Mouse (Mus musculus) embryonic facial prominence, embryonic 12.5 days (tissue): ENCODE results near the gene A3galt2. TPM values are rescaled to one million over a fixed set of nuclear protein-coding genes. Genes with fewer than 3 reads are reported as not detected.

Experiments used
- ATAC-seq: fragments of 200-750 bp; cut with Nextera tagmentation; 2 replicates; pipeline ENCODE4 v1.8.0; 2017; ENCODE audit not compliant: insufficient number of reproducible peaks, insufficient read depth, low FRiP score, low TSS enrichment
- H3K27ac ChIP-seq: fragments of 300-500 bp; sonication (generic); 2 replicates; pipeline ENCODE4 v1.5.1; 2016; ENCODE audit warnings: mild to moderate bottlenecking
- H3K27me3 ChIP-seq: fragments of 300-500 bp; sonication (generic); 2 replicates; pipeline ENCODE4 v1.6.1; 2016; ENCODE audit warnings: mild to moderate bottlenecking, moderate library complexity
- H3K36me3 ChIP-seq: fragments of 300-500 bp; sonication (generic); 2 replicates; pipeline ENCODE4 v1.6.1; 2016; ENCODE audit warnings: mild to moderate bottlenecking
- H3K4me1 ChIP-seq: fragments of 300-500 bp; sonication (generic); 2 replicates; pipeline ENCODE4 v1.6.1; 2016
- H3K4me2 ChIP-seq: fragments of 300-500 bp; sonication (generic); replicated peaks from 2 replicates; pipeline ENCODE4 v1.6.1; 2016; ENCODE audit warnings: mild to moderate bottlenecking, moderate library complexity
- H3K4me3 ChIP-seq: fragments of 300-500 bp; sonication (generic); 2 replicates; pipeline ENCODE4 v1.5.1; 2016; ENCODE audit warnings: mild to moderate bottlenecking
- H3K9ac ChIP-seq: fragments of 300-500 bp; sonication (generic); 2 replicates; pipeline ENCODE4 v1.6.1; 2016; ENCODE audit warnings: mild to moderate bottlenecking, moderate library complexity
- H3K9me3 ChIP-seq: fragments of 300-500 bp; sonication (generic); 2 replicates; pipeline ENCODE4 v1.6.1; 2016; ENCODE audit warnings: mild to moderate bottlenecking, moderate library complexity
- WGBS: fragments of 180-500 bp; shearing (Covaris S2); methylation state at CpG from one replicate; pipeline ENCODE4 v1.1.7; 2016; 5-methylcytosine and 5-hydroxymethylcytosine counted together
- polyA plus RNA-seq: library from polyadenylated mRNA; unstranded; fragments of >200 nt; fragmentation: Nextera tagmentation; extraction: Ambion mirVana; gene quantifications from 2 replicates; pipeline ENCODE4 v1.2.1, GENCODE M21; 2016

Gene A3galt2
- polyA plus RNA-seq, 1 experiment from 2014 or later = 0.18 TPM

- Histone ChIP-seq H3K27ac (peak overlapping the region; percentile 24; the same call in 1 of the 2 replicates), H3K9ac (no peak overlapping the region), H3K36me3 (peaks cover 32% of the 10 kb centered on the region), H3K4me2 (no peak overlapping the region), H3K4me1 (no peaks in the 10 kb centered on the region), H3K4me3 (no peak overlapping the region), H3K9me3 (no peaks in the 10 kb centered on the region), H3K27me3 (no peaks in the 10 kb centered on the region)
- no peak; the same call in 1 of the 2 replicates for ATAC-seq
- 74% methylated on average over 7 of the region's 7 CpGs for WGBS
Observed at GRCm38 (mm10) chr4:128755900-128756299, 736 bp downstream of the A3galt2 start.

DNA sequence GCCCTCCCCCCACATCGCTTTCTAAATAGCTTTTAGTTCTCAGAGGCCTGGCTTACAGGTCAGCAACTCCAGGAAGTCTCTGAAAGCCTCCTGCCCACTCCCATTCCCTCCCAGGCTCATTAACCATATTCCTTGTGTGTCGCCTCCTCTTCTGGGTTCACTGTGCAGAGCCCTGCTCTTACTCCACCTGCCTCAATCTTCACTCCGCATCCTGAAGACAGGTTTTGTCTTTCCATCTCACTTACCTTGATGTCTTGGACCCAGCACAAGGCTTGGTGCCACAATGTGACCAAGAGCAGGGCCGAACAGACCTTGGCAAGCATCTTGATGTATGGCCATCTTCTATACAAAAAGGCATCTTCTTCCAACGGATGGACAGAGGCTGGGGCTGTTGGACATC, 4.0 kb downstream of the A3galt2 start:
- Histone ChIP-seq H3K36me3 (no peaks in the 10 kb centered on the region), H3K9me3 (no peaks in the 10 kb centered on the region; the same call in 1 of the 2 replicates), H3K27me3 (no peaks in the 10 kb centered on the region), H3K4me2 (no peak overlapping the region), H3K9ac (no peak overlapping the region), H3K4me1 (no peaks in the 10 kb centered on the region), H3K27ac (no peak overlapping the region), H3K4me3 (no peak overlapping the region)
- no peak for ATAC-seq
- WGBS = 77% methylated on average over 5 of the region's 5 CpGs

- H3K9ac ChIP-seq = no peak overlapping the region
- no peak for ATAC-seq
- no peak overlapping the region for H3K4me2 ChIP-seq
- no peaks in the 10 kb centered on the region for H3K36me3 ChIP-seq
- no peak overlapping the region for H3K4me3 ChIP-seq
- WGBS = 92% methylated on average over 6 of the region's 6 CpGs
- no peaks in the 10 kb centered on the region for H3K4me1 ChIP-seq
- no peak overlapping the region for H3K27ac ChIP-seq
- no peaks in the 10 kb centered on the region for H3K27me3 ChIP-seq
- H3K9me3 ChIP-seq = no peaks in the 10 kb centered on the region; the same call in 1 of the 2 replicates
Observed at GRCm38 (mm10) chr4:128760029-128760428, 4.9 kb downstream of the A3galt2 start.

DNA sequence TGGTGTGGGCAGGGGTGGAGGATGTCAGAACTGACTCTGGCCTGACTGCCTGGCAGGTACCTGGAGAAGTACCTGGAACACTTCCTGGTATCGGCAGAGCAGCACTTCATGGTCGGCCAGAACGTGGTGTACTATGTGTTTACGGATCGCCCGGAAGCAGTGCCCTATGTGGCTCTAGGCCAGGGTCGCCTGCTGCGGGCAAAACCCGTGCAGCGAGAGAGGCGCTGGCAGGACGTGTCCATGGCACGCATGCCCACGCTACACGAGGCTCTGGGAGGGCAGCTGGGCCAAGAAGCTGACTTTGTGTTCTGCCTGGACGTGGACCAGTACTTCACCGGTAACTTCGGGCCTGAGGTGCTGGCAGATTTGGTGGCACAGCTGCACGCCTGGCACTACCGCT, 11.8 kb downstream of the A3galt2 start:
- Histone ChIP-seq H3K36me3 (peaks cover 3% of the 10 kb centered on the region), H3K27ac (no peak overlapping the region), H3K4me1 (no peaks in the 10 kb centered on the region), H3K4me3 (no peak overlapping the region), H3K4me2 (no peak overlapping the region), H3K9me3 (no peaks in the 10 kb centered on the region; the same call in 1 of the 2 replicates), H3K9ac (no peak overlapping the region), H3K27me3 (no peaks in the 10 kb centered on the region)
- WGBS = 94% methylated on average over 20 of the region's 20 CpGs
- no peak for ATAC-seq

GRCm38 (mm10) chr4:128768120-128768519, 13.0 kb downstream of the A3galt2 start:
- WGBS = 75% methylated on average over 13 of the region's 13 CpGs
- no peak for ATAC-seq
- H3K9ac ChIP-seq = no peak overlapping the region
- H3K9me3 ChIP-seq = no peaks in the 10 kb centered on the region; the same call in 1 of the 2 replicates
- H3K27ac ChIP-seq = no peak overlapping the region
- H3K4me2 ChIP-seq = no peak overlapping the region
- no peak overlapping the region for H3K4me3 ChIP-seq
- H3K36me3 ChIP-seq = peaks cover 15% of the 10 kb centered on the region
- no peaks in the 10 kb centered on the region for H3K27me3 ChIP-seq
- H3K4me1 ChIP-seq = no peaks in the 10 kb centered on the region

DNA sequence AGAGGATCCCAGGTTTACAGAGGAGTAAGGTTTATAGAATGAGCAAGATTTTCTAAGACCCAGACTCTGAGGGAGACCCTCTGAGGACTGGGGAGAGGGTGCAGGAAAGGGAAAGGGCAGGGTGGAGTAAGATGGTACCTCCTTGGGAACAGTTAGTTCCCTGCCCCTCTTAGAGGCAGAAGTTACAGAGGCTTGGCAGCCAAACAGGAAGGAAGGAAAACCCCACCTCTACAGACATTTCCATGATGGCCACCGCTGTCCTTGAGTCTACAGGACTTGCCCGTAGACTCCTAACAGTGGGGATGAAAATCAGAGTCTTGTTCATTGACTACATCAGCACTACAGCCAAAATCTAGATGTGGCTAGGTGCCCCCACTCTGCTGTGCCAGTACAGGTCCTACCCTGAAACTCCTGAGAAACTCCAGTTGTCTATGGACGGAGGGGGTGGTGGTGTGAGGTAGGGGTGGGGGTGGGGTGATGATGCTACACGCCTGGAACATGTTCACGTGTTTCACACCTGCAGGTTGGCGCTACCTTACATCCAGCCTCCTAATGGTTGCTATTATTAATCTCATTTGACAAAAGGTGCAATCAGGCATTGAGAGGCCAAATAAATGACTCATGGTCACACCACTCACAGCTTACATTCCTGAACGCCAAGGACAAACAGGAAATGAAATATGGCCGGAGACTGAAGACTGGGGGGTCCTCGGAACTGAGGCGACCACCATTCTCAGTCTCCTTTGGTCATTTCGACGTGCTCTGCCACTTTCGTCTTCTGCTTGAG, 14.6 kb downstream of the A3galt2 start:
- no peak overlapping the region for H3K4me3 ChIP-seq
- H3K9me3 ChIP-seq = no peaks in the 10 kb centered on the region
- WGBS = 87% methylated on average over 13 of the region's 13 CpGs
- peaks cover 30% of the 10 kb centered on the region for H3K36me3 ChIP-seq
- H3K4me1 ChIP-seq = no peaks in the 10 kb centered on the region
- ATAC-seq = no peak
- H3K27me3 ChIP-seq = no peaks in the 10 kb centered on the region
- no peak overlapping the region for H3K4me2 ChIP-seq
- no peak overlapping the region for H3K27ac ChIP-seq
- H3K9ac ChIP-seq = no peak overlapping the region

GRCm38 (mm10) chr4:128770698-128771097, 15.5 kb downstream of the A3galt2 start:
- Histone ChIP-seq H3K27ac (no peak overlapping the region), H3K36me3 (peaks cover 39% of the 10 kb centered on the region), H3K9ac (no peak overlapping the region), H3K4me1 (no peaks in the 10 kb centered on the region), H3K4me3 (no peak overlapping the region), H3K9me3 (no peaks in the 10 kb centered on the region), H3K27me3 (no peaks in the 10 kb centered on the region), H3K4me2 (no peak overlapping the region)
- no peak for ATAC-seq
- 82% methylated on average over 5 of the region's 5 CpGs for WGBS

- Histone ChIP-seq H3K27ac (no peak overlapping the region), H3K27me3 (no peaks in the 10 kb centered on the region), H3K9ac (no peak overlapping the region), H3K36me3 (peaks cover 69% of the 10 kb centered on the region), H3K4me2 (no peak overlapping the region), H3K4me3 (no peak overlapping the region), H3K9me3 (no peaks in the 10 kb centered on the region), H3K4me1 (no peaks in the 10 kb centered on the region)
- ATAC-seq = no peak
- WGBS = 84% methylated on average over 11 of the region's 11 CpGs
Observed at GRCm38 (mm10) chr4:128773820-128774219, 18.7 kb downstream of the A3galt2 start.

- 93% methylated on average over 9 of the region's 9 CpGs for WGBS
Observed at GRCm38 (mm10) chr4:128774467-128774866, 19.3 kb downstream of the A3galt2 start.

GRCm38 (mm10) chr4:128776568-128777289, 21.6 kb downstream of the A3galt2 start:
- Histone ChIP-seq H3K27me3 (no peaks in the 10 kb centered on the region), H3K36me3 (peaks cover 90% of the 10 kb centered on the region), H3K9ac (no peak overlapping the region; the same call in 1 of the 2 replicates), H3K27ac (no peak overlapping the region), H3K4me2 (no peak overlapping the region), H3K9me3 (no peaks in the 10 kb centered on the region), H3K4me3 (no peak overlapping the region), H3K4me1 (no peaks in the 10 kb centered on the region)
- ATAC-seq = 0 out of 2 replicates have a peak, but pooled peaks have one; percentile 16
- WGBS = 46% methylated on average over 20 of the region's 20 CpGs

More at GRCm38 (mm10) chr4:128774467-128774866, 19.3 kb downstream of the A3galt2 start:
- Histone ChIP-seq H3K4me1 (no peaks in the 10 kb centered on the region), H3K27ac (no peak overlapping the region), H3K4me2 (no peak overlapping the region), H3K9ac (no peak overlapping the region), H3K4me3 (no peak overlapping the region), H3K27me3 (no peaks in the 10 kb centered on the region), H3K36me3 (peaks cover 75% of the 10 kb centered on the region), H3K9me3 (no peaks in the 10 kb centered on the region)
- ATAC-seq = no peak

- no peak for ATAC-seq
- Histone ChIP-seq H3K27me3 (no peaks in the 10 kb centered on the region), H3K36me3 (peaks cover 90% of the 10 kb centered on the region)
Observed at GRCm38 (mm10) chr4:128777593-128777992, 22.4 kb downstream of the A3galt2 start.

DNA sequence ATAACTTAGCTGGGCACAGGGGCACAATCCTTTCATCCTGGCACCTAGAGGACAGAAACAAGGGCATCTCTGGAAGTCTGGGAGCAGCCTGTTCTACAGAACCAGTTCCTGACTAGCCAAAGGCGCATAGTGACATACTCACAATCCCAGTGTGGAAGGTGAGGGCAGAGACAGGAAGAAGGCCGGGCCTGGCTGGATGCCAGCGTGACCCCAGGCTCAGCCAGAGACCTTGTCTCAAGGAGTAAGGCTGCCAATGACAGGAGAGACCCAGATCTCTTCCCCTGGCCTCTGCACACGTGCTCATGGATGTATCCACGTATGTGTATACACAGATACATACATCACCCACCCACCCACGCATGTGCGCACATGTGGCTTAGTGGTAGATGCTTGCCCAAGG, 26.9 kb downstream of the A3galt2 start:
- Histone ChIP-seq H3K9ac (no peak overlapping the region), H3K4me2 (no peak overlapping the region), H3K36me3 (peaks cover 91% of the 10 kb centered on the region), H3K27ac (no peak overlapping the region), H3K9me3 (no peaks in the 10 kb centered on the region), H3K4me1 (no peaks in the 10 kb centered on the region), H3K27me3 (no peaks in the 10 kb centered on the region), H3K4me3 (no peak overlapping the region)
- ATAC-seq = no peak
- 89% methylated on average over 7 of the region's 7 CpGs for WGBS

More at GRCm38 (mm10) chr4:128777593-128777992, 22.4 kb downstream of the A3galt2 start:
- 84% methylated on average over 11 of the region's 11 CpGs for WGBS
- no peak overlapping the region for H3K4me3 ChIP-seq
- no peaks in the 10 kb centered on the region for H3K9me3 ChIP-seq
- no peaks in the 10 kb centered on the region for H3K4me1 ChIP-seq
- H3K27ac ChIP-seq = no peak overlapping the region
- no peak overlapping the region for H3K4me2 ChIP-seq
- no peak overlapping the region; the same call in 1 of the 2 replicates for H3K9ac ChIP-seq
